In genomic region chr14:7567266-7567665, GRCm38 (mm10) we compare ENCODE assay signal across 21 mouse cellular contexts. TPM values are rescaled to one million over a fixed set of nuclear protein-coding genes. Genes with fewer than 3 reads are reported as not detected.
DNase-seq lines count a peak whose midpoint lies in the region; ATAC-seq and TF ChIP-seq lines count a peak whose summit lies in the region.
"Not testable (repeated sequence)": the region's sequence is repeated elsewhere in the genome, so short reads cannot be mapped to it uniquely, and the experiment has no call there.
"Had no signal": no experiment of that assay in that cellular context is flagged by ENCODE, and none has a peak within 500 bp of the region (broad histone marks: within the 10 kb centered on the region; RNA-seq: fewer than 3 reads in every experiment).

No protein-coding gene starts in this region.

- H3K9me3 ChIP-seq in hindbrain, postnatal 0 days (ENCODE audit: low read length) = not testable (repeated sequence)

- not testable (repeated sequence) for H3K36me3 ChIP-seq in hindbrain, postnatal 0 days (ENCODE audit: insufficient read depth, low read length)

- H3K9ac ChIP-seq in hindbrain, postnatal 0 days (replicated peaks; ENCODE audit: low read length) = not testable (repeated sequence)

- H3K4me1 ChIP-seq in hindbrain, postnatal 0 days (ENCODE audit: insufficient read depth, low read length) = not testable (repeated sequence)

- H3K27ac ChIP-seq in gastrocnemius, adult 2 months; hindbrain, postnatal 0 days; left cerebral cortex, adult 2 months: not testable (repeated sequence)

- DNase-seq in adrenal gland, postnatal 10 days = peak; percentile 1
- DNase-seq in cerebellum, adult 9-10 months = peak; percentile 56
- DNase-seq in gastrocnemius, adult 2 months; hindbrain, postnatal 0 days (ENCODE audit: low spot score): not testable (repeated sequence)
- peak; percentile 6 to 8 for DNase-seq in kidney, postnatal 4 days
- peak; percentile 8 to 14 for DNase-seq in left cerebral cortex, adult 2 months (ENCODE audit: extremely low spot score in 1 of 2, low spot score in 2 of 2)
- DNase-seq in right cerebral cortex, adult 18-20 months = peak; percentile 21
- DNase-seq in urinary bladder, postnatal 14 days (ENCODE audit: low spot score) = peak; percentile 3

- not testable (repeated sequence) for H3K4me3 ChIP-seq in gastrocnemius, adult 2 months; hindbrain, postnatal 0 days (ENCODE audit: low read length); left cerebral cortex, adult 2 months

- WGBS in hindbrain, postnatal 0 days = 2% methylated on average over 5 of the region's 9 CpGs

- TF ChIP-seq CTCF in gastrocnemius, adult 2 months (IDR thresholded peaks at IDR 0.05) = peak; percentile 35
- peak; percentile 17; the same call in 1 of the 2 replicates for TF ChIP-seq CTCF in hindbrain, postnatal 0 days (IDR thresholded peaks at IDR 0.05; ENCODE audit: low read depth)
- TF ChIP-seq CTCF in left cerebral cortex, adult 2 months (IDR thresholded peaks at IDR 0.05) = peak; percentile 27

- intact Hi-C loops in gastrocnemius, adult 2 months (cut with DNase I); left cerebral cortex, adult 2 months (cut with DNase I): not testable (repeated sequence)

- not testable (repeated sequence) for H3K27me3 ChIP-seq in hindbrain, postnatal 0 days (ENCODE audit: insufficient read depth, low read length)

- H3K4me2 ChIP-seq in hindbrain, postnatal 0 days (ENCODE audit: low read depth, low read length) = not testable (repeated sequence)

- ATAC-seq in hindbrain, postnatal 0 days = not testable (repeated sequence)

RNA-seq across cellular contexts. Expression of gene Gm3558, which starts 1.1 kb away (rescaled TPM):
- 1 to 10 TPM; 2.7 to 4.5 TPM for total RNA-seq in adrenal gland, postnatal 10 days (2021)
- total RNA-seq in gastrocnemius, adult 2 months (2021) = under 1 TPM; 0.56 to 0.75 TPM
- total RNA-seq in hindbrain, postnatal 0 days (2014; rRNA removed) = 2.8 and 3.3 TPM in 2 replicates
- 6.2 and 6.4 TPM in 2 replicates for polyA plus RNA-seq in hindbrain, postnatal 0 days (2015; fragmentation: Nextera tagmentation; extraction: Ambion mirVana)
- total RNA-seq in left cerebral cortex, adult 2 months (2021) = 1 to 10 TPM; 5.2 TPM
- polyA plus RNA-seq: embryonic facial prominence, embryonic 14.5 days; macrophage had no signal

RNA-seq across cellular contexts. Expression of gene Gm10338, which starts 28.1 kb away (rescaled TPM):
- total RNA-seq in adrenal gland, postnatal 10 days (2021) = not detected
- not detected for total RNA-seq in gastrocnemius, adult 2 months (2021)
- not detected in 2 replicates for total RNA-seq in hindbrain, postnatal 0 days (2014; rRNA removed)
- polyA plus RNA-seq in hindbrain, postnatal 0 days (2015; fragmentation: Nextera tagmentation; extraction: Ambion mirVana) = not detected in 2 replicates
- total RNA-seq in left cerebral cortex, adult 2 months (2021) = not detected
- total RNA-seq: adrenal gland, postnatal 4 days; gastrocnemius, postnatal 10 days; heart, postnatal 14 days; layer of hippocampus, adult 18-20 months; left cerebral cortex, postnatal 14 days had no signal
- polyA plus RNA-seq: embryonic facial prominence, embryonic 14.5 days; heart, embryonic 10.5 days; hindbrain, embryonic 15.5 days; limb, embryonic 15.5 days; liver, embryonic 16.5 days; macrophage; midbrain, embryonic 11.5 days; neural tube, embryonic 13.5 days had no signal
